ENCODE assay signal across 10 mouse cellular contexts in the genomic region with DNA sequence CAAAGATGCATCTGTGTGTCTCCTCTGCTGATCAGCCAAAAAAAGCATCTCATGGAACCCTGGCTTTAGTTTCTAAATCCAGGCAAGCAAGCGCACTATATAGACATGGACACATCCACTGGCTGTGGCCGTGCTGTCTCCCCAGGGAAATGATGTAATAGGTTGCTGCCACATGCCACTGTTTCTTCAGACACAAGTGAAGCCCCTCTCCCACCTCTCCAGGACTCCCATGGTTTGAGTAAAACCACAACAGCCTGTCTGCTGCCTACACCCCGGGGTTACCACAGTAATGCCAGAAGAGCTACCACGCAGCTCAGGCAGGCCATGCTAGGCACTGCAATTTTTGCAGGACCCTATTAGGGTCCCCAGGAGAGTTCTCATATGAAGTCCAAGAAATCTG.
DNase-seq lines count a peak whose midpoint lies in the region; ATAC-seq and TF ChIP-seq lines count a peak whose summit lies in the region.
"Had no signal": no experiment of that assay in that cellular context is flagged by ENCODE, and none has a peak within 500 bp of the region (broad histone marks: within the 10 kb centered on the region; RNA-seq: fewer than 3 reads in every experiment).

No protein-coding gene starts in this region.

- peak; percentile 61 for DNase-seq in MN1 (ENCODE audit: low spot score)
- DNase-seq in limb, embryonic 14.5 days (ENCODE audit: low spot score) = no peak
- no peak for DNase-seq in embryo, embryonic 9.5 days (ENCODE audit: extremely low spot score)
- DNase-seq: kidney, adult 18-20 months; right cerebral cortex, postnatal 4 days had no signal

- H3K9ac ChIP-seq in hindbrain, embryonic 16.5 days (ENCODE audit: low read depth, low read length) = no peak overlapping the region
- H3K9ac ChIP-seq in hindbrain, embryonic 12.5 days = no peak overlapping the region
- H3K9ac ChIP-seq in embryonic facial prominence, embryonic 13.5 days = no peak overlapping the region
- H3K9ac ChIP-seq in limb, embryonic 14.5 days (ENCODE audit: low read depth, low read length, severe bottlenecking) = 0 out of 2 replicates have a peak overlapping the region, but pooled peaks have one; percentile 8

- no peaks in the 10 kb centered on the region for H3K36me3 ChIP-seq in hindbrain, embryonic 16.5 days (ENCODE audit: control insufficient read depth, insufficient read depth, low read length)
- H3K36me3 ChIP-seq in hindbrain, embryonic 12.5 days = no peaks in the 10 kb centered on the region
- H3K36me3 ChIP-seq in embryonic facial prominence, embryonic 13.5 days = no peaks in the 10 kb centered on the region
- H3K36me3 ChIP-seq in limb, embryonic 14.5 days (ENCODE audit: control insufficient read depth, insufficient read depth, low read length) = no peaks in the 10 kb centered on the region

- 39% methylated on average over 4 of the region's 4 CpGs for WGBS in hindbrain, embryonic 16.5 days
- WGBS in hindbrain, embryonic 12.5 days = 68% methylated on average over 4 of the region's 4 CpGs
- WGBS in embryonic facial prominence, embryonic 13.5 days = 52% methylated on average over 4 of the region's 4 CpGs
- 25% methylated on average over 4 of the region's 4 CpGs for whole genome bisulfite sequencing in limb, embryonic 14.5 days

- no peak for TF ChIP-seq POLR2A in limb, embryonic 14.5 days (IDR thresholded peaks at IDR 0.05; ENCODE audit: borderline replicate concordance, extremely low read depth, insufficient read depth, insufficient read length)

- H3K27ac ChIP-seq in hindbrain, embryonic 16.5 days (ENCODE audit: low read depth, low read length) = peak overlapping the region; percentile 15; the same call in 1 of the 2 replicates
- no peak overlapping the region for H3K27ac ChIP-seq in hindbrain, embryonic 12.5 days
- H3K27ac ChIP-seq in embryonic facial prominence, embryonic 13.5 days = peak overlapping the region; percentile 89
- peak overlapping the region; percentile 72 for H3K27ac ChIP-seq in limb, embryonic 14.5 days (replicated peaks; ENCODE audit: low read depth, low read length)

- no peak for ATAC-seq in hindbrain, embryonic 16.5 days
- no peak for ATAC-seq in hindbrain, embryonic 12.5 days (ENCODE audit: low FRiP score)
- no peak for ATAC-seq in embryonic facial prominence, embryonic 13.5 days (ENCODE audit: insufficient number of reproducible peaks, insufficient read depth, low FRiP score, low TSS enrichment, low read depth)
- peak; percentile 77 for ATAC-seq in limb, embryonic 14.5 days (ENCODE audit: low FRiP score, low read depth)
- ATAC-seq in granulocyte monocyte progenitor cell, adult 5-6 weeks (replicated peaks; ENCODE audit: poor library complexity, severe bottlenecking) = no peak
- no peak for ATAC-seq in cerebellum, adult (ENCODE audit: insufficient number of reproducible peaks, low FRiP score, low TSS enrichment)

- H3K9me3 ChIP-seq in hindbrain, embryonic 16.5 days (ENCODE audit: control insufficient read depth, low read length) = 0 out of 2 replicates have a peak, but pooled peaks cover 3% of the 10 kb centered on the region
- peaks cover 10% of the 10 kb centered on the region; the same call in 1 of the 2 replicates for H3K9me3 ChIP-seq in hindbrain, embryonic 12.5 days (replicated peaks)
- peaks cover 11% of the 10 kb centered on the region for H3K9me3 ChIP-seq in embryonic facial prominence, embryonic 13.5 days
- H3K9me3 ChIP-seq in limb, embryonic 14.5 days (ENCODE audit: control insufficient read depth, low read length) = peaks cover 8% of the 10 kb centered on the region

- H3K4me1 ChIP-seq in hindbrain, embryonic 16.5 days (ENCODE audit: control insufficient read depth, insufficient read depth, low read depth, low read length) = peaks cover 4% of the 10 kb centered on the region
- H3K4me1 ChIP-seq in hindbrain, embryonic 12.5 days = peaks cover 13% of the 10 kb centered on the region
- H3K4me1 ChIP-seq in embryonic facial prominence, embryonic 13.5 days = peaks cover 36% of the 10 kb centered on the region
- H3K4me1 ChIP-seq in limb, embryonic 14.5 days (ENCODE audit: control insufficient read depth, insufficient read depth, low read length) = peaks cover 33% of the 10 kb centered on the region

- H3K27me3 ChIP-seq in hindbrain, embryonic 16.5 days (replicated peaks; ENCODE audit: control insufficient read depth, insufficient read depth, low read length) = no peaks in the 10 kb centered on the region
- H3K27me3 ChIP-seq in hindbrain, embryonic 12.5 days = no peaks in the 10 kb centered on the region
- H3K27me3 ChIP-seq in embryonic facial prominence, embryonic 13.5 days = no peaks in the 10 kb centered on the region
- no peaks in the 10 kb centered on the region for H3K27me3 ChIP-seq in limb, embryonic 14.5 days (ENCODE audit: control insufficient read depth, insufficient read depth, low read length)

- no peak overlapping the region for H3K4me3 ChIP-seq in hindbrain, embryonic 16.5 days (ENCODE audit: low read length)
- no peak overlapping the region for H3K4me3 ChIP-seq in hindbrain, embryonic 12.5 days
- no peak overlapping the region for H3K4me3 ChIP-seq in embryonic facial prominence, embryonic 13.5 days
- 0 out of 2 replicates have a peak overlapping the region, but pooled peaks have one; percentile 2 for H3K4me3 ChIP-seq in limb, embryonic 14.5 days (replicated peaks; ENCODE audit: low read length)

- no peak overlapping the region for H3K4me2 ChIP-seq in hindbrain, embryonic 16.5 days (ENCODE audit: low read length)
- H3K4me2 ChIP-seq in hindbrain, embryonic 12.5 days (replicated peaks) = no peak overlapping the region
- peak overlapping the region; percentile 32 for H3K4me2 ChIP-seq in embryonic facial prominence, embryonic 13.5 days
- H3K4me2 ChIP-seq in limb, embryonic 14.5 days (replicated peaks; ENCODE audit: low read depth, low read length, severe bottlenecking) = peak overlapping the region; percentile 35

Comparison
In these comparisons a context has a peak if more than half of its experiments do, and no peak if none do; other contexts are left out.
1. H3K4me2 ChIP-seq: peak in embryonic facial prominence, embryonic 13.5 days (single experiment) and limb, embryonic 14.5 days (single experiment); none in hindbrain, embryonic 16.5 days (single experiment) and hindbrain, embryonic 12.5 days (single experiment).